Mouse (Mus musculus): ENCODE data around the gene Fbln2.

DNA sequence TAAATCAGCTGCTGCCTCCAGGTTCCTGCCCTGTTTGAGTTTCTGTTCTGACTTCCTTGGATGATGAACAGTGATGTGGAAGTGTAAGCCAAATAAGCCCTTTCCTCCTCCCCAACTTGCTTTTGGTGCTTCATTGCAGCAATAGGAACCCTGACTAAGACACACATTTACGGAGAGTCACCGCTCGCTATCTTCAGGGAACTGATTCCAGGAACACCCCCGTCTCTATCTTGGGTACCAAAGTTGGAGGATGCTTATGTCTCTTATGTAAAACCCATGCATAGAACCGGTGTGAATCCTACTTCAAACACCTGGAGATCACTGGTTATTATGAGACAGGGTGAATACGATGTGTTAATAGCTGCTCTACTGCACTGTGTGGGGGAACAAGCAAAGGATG lies 31.1 kb downstream of the Fbln2 start:
- no peak for TF ChIP-seq SIN3A (IDR thresholded peaks at IDR 0.05; ENCODE audit: low read length)
- TF ChIP-seq CHD2 (IDR thresholded peaks at IDR 0.05; ENCODE audit: low read length) = no peak
- TF ChIP-seq MAFK (IDR thresholded peaks at IDR 0.05; ENCODE audit: insufficient replicate concordance, low read length) = no peak
- TF ChIP-seq POLR2A (IDR thresholded peaks at IDR 0.05; ENCODE audit: low read depth, low read length) = no peak
- TF ChIP-seq CTCF (conservative IDR thresholded peaks at IDR 0.05 in 1 of 2, IDR thresholded peaks at IDR 0.05 in 1 of 2; ENCODE audit: low read depth in 2 of 2, low read length in 2 of 2) = no peak
- no peak for TF ChIP-seq ETS1 (conservative IDR thresholded peaks at IDR 0.05; ENCODE audit: low read depth, low read length)
- no peak for TF ChIP-seq MYC (IDR thresholded peaks at IDR 0.05; ENCODE audit: low read depth, low read length)
- no peak for TF ChIP-seq POLR2AphosphoS2 (IDR thresholded peaks at IDR 0.05; ENCODE audit: low read depth, low read length)
- no peak for TF ChIP-seq MEF2A (IDR thresholded peaks at IDR 0.05; ENCODE audit: borderline replicate concordance, low read depth, low read length)
- TF ChIP-seq UBTF (IDR thresholded peaks at IDR 0.05; ENCODE audit: low read depth, low read length) = no peak
- no peak for TF ChIP-seq JUND (conservative IDR thresholded peaks at IDR 0.05; ENCODE audit: low read depth, low read length)
- no peak for TF ChIP-seq EP300 (IDR thresholded peaks at IDR 0.05; ENCODE audit: low read length)
- no peak for TF ChIP-seq HCFC1 (IDR thresholded peaks at IDR 0.05; ENCODE audit: low read depth, low read length)

Measured in CH12.LX (cell line).